Mouse (Mus musculus): ENCODE results near the gene Ezh1.

The Ezh1 gene

DNA sequence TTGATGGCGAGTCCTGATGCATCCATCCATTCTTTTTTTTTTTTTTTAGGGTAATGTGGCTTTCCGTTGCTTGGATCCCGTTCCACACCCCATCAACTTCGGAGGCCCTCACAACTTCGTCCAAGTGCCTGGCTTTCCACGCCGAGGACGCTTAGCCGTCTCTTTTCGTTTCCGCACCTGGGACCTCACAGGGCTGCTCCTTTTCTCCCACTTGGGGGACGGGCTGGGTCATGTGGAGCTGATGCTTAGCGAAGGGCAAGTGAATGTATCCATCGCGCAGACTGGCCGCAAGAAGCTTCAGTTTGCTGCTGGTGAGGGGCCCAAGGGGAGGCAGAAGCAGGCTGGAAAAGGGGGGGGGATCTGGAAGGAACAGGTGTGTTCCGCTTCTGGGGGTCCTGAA, 46.0 kb downstream of the Ezh1 start:
- DNase-seq = no peak

GRCm38 (mm10) chr11:101179306-101179705, 47.0 kb downstream of the Ezh1 start:
- DNase-seq = no peak

- DNase-seq = no peak
Observed at GRCm38 (mm10) chr11:101178061-101179058, 47.9 kb downstream of the Ezh1 start.

- DNase-seq = peak; percentile 74
Observed at GRCm38 (mm10) chr11:101176933-101177773, 49.1 kb downstream of the Ezh1 start.

GRCm38 (mm10) chr11:101176117-101176691, 50.1 kb downstream of the Ezh1 start:
- peak; percentile 65 for DNase-seq

GRCm38 (mm10) chr11:101175636-101176116, 50.6 kb downstream of the Ezh1 start:
- DNase-seq = peak; percentile 46

GRCm38 (mm10) chr11:101174851-101175628, 51.2 kb downstream of the Ezh1 start, which contains the start of gene Ccr10:
TSS of gene Ccr10 (minus strand) at chr11:101175443.
- DNase-seq = no peak

DNA sequence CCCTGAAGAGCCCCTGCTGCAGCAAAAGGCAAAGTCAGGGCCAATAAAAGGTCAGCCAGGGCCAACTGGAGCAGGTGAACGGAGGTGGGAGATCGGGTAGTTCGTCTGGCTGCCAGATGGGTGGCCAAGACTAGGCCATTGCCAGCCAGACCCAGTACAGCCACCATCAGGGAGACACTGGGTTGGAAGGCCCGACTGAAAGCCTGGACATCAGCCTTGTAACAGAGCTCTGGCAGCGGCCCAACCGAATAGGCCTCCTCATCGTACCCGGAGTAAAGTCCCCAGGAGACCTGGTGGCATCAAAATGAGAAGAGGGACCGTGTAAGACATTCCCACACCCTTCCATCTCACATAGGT, 51.9 kb downstream of the Ezh1 start:
- DNase-seq = no peak

- peak; percentile 67 for DNase-seq
Observed at GRCm38 (mm10) chr11:101173631-101174388, 52.5 kb downstream of the Ezh1 start.

GRCm38 (mm10) chr11:101173112-101173511, 53.2 kb downstream of the Ezh1 start:
- no peak for DNase-seq

GRCm38 (mm10) chr11:101172434-101172815, 53.8 kb downstream of the Ezh1 start:
- no peak for DNase-seq

GRCm38 (mm10) chr11:101171721-101172433, 54.4 kb downstream of the Ezh1 start:
- DNase-seq = peak; percentile 76

GRCm38 (mm10) chr11:101170811-101171610, 55.3 kb downstream of the Ezh1 start, which contains the start of gene Plekhh3:
TSS of gene Plekhh3 (minus strand) at chr11:101171351.
- peak; percentile 93 for DNase-seq

- peak; percentile 47 for DNase-seq
Observed at GRCm38 (mm10) chr11:101170354-101170810, 55.9 kb downstream of the Ezh1 start, which contains the start of gene Cntnap1. TSS of gene Cntnap1 (plus strand) at chr11:101170523.

DNA sequence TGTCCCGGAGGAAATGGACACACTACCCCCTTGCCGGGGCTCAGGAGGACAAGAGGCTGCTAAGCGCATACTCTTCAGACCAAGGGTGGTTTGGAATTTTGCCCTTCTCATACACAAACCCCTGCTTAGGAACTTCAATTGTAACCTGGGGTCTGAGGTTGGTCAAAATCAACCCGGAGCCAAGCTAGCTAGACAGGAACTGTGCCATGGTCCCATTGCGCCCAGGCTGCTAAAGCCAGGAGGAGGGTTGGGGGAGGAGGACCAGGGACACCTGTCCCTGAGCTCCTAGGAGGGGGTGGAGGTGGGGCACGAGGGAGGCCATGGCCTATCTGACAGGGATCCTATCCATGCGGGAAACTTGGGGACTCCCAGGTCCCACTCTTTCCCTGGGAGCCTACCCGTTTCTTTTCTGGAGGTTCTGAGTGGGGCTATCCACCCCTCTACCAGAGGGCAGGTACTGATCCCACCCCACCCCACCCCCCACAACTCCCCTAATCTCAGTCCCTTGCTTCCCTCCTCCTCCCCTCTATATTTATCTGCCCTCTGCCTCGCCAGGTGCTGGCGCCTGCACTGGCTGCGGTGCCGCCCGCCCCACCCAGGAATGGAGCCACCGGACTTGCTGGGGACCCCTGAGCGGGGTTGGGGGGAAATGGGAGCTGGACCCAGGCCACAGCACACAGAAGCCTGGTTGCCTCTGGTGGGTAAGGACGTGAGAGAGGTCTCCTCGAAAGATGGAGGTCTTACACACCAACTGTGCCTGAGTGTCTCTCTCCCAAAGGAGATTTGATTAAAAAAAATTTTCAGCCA, 56.8 kb downstream of the Ezh1 start:
- no peak for DNase-seq

- no peak for DNase-seq
Observed at GRCm38 (mm10) chr11:101168301-101168980, 57.8 kb downstream of the Ezh1 start.

- DNase-seq = no peak
Observed at GRCm38 (mm10) chr11:101167963-101168300, 58.3 kb downstream of the Ezh1 start.
